Mouse (Mus musculus) cortical plate, adult 2 months (tissue): ENCODE measurements around the gene Ano6.

Experiments
- CTCF ChIP-seq: fragments of 200-500 bp; IDR thresholded peaks from 2 replicates; pipeline ENCODE4 v1.5.1; 2011; ENCODE audit warnings: mild to moderate bottlenecking, control low read depth, low read length; ENCODE audit not compliant: insufficient read depth; ENCODE audit errors: extremely low read depth
- POLR2A ChIP-seq: fragments of 200-500 bp; IDR thresholded peaks from 2 replicates; pipeline ENCODE4 v1.6.1; 2011; ENCODE audit warnings: mild to moderate bottlenecking, low read length, control low read depth; ENCODE audit not compliant: insufficient read depth; ENCODE audit errors: extremely low read depth

DNA sequence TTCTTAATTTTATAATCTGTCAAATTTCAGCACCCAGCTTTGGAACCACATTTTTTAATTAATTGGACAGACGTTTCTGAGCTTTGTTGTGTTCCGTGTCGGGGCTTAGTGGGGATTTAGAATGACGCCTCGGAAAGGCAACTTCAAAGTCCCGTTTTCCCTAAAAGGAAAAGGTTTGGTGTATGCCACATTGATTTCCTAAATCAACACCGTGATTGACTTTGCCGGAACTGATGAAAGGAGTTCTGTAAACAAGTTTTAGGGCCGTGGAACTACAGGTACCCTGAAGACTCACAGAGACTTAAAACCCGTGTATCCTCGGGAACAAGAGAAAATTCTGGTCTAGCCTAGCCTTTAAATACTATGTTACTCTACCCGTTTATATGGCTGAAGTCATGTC, 107.0 kb downstream of the Ano6 start:
- TF ChIP-seq POLR2A, result no peak
- TF ChIP-seq CTCF, result no peak
